Mouse (Mus musculus): ENCODE data around the gene Sri. TPM values are rescaled to one million over a fixed set of nuclear protein-coding genes. Genes with fewer than 3 reads are reported as not detected.

Sri gene
- total RNA-seq, 1 experiment from 2014 or later = 128 TPM

GRCm38 (mm10) chr5:8111691-8112090, 65.8 kb downstream of the Sri start:
- no peak for DNase-seq

DNA sequence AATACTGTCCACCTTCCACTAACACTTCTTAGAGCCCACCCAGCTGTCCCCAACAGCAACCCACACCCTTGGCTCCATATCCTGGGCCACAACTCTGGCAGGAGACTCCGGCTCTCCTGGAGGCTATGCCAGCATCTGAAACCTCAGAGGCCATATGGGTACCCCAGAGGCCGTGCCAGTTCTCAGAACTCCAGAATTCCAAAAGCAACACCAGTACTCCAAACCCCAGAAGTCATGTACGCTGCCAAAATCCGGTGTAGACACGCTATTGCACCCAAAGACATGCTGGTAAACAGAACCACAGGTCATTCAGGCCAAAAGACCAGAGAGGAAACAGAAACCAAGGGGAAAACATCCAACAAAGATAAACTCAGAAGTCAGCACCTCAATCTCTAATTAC, 66.4 kb downstream of the Sri start:
- DNase-seq = peak; percentile 5

- DNase-seq = no peak
Measured at GRCm38 (mm10) chr5:8116561-8117168, 70.8 kb downstream of the Sri start.

Other genes with a start within 250 kb of the Sri start
- gene Steap4, start 85.6 kb upstream of the Sri start, total RNA-seq (2021) = 11.3 and 11.4 TPM in 2 replicates